ENCODE assay signal across 8 mouse cellular contexts in the genomic region with DNA sequence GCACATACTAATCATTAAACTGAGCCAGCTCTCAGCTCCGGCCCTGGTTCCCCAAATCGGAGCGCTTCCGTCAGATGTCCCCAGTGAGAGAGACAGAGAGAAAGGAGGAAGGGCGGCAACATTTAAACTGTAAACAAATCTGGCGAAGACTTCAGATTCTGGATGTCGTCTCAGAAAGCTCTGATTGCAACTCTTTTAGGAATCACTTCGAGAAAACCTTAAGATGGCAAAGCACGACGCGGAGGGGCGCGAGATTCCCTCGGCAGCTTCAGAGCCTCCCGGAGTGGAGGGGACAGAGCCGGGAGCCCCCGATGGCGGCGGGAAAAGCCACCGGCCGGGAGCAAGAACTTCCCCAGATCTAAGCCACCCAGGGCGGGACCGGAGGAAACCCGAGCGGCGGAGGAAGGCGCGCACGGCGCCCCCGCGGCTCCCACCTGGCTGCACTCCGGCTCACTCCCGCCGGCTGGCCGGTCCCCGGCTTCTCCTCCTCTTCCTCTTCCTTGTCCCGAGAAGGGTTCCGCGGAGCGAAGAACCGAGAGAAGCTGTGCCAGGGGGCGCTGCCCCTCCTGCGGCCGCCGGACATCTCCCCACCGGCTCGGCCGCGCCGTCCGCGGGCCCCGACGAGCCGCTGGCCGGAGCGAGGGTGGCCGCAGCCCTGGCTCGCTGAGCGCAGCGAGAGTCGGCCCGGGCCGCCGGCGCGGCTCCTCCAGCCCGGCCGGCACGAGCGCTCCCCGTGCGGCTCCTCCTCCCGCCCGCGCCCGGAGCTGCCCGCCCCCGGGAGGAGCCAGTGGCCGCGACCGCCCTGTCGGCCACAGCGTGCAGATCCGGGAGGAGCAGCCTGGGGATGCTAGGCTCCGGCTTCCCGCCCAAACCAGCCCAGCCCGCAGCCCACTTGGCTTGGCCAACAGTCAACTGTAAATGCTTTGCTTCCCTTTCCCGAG. TPM values are rescaled to one million over a fixed set of nuclear protein-coding genes. Genes with fewer than 3 reads are reported as not detected.
DNase-seq lines count a peak whose midpoint lies in the region; ATAC-seq and TF ChIP-seq lines count a peak whose summit lies in the region.

A gene (minus strand): TSS at position 669 of the 941 bp plus-strand sequence.

- peak within 1 kb of the TSS; percentile 73 for H3K27ac ChIP-seq in embryonic facial prominence, embryonic 11.5 days (replicated peaks; ENCODE audit: low read depth, low read length)
- peak within 1 kb of the TSS; percentile 75 for H3K27ac ChIP-seq in kidney, adult 2 months (ENCODE audit: insufficient read depth, low read depth, low read length)
- H3K27ac ChIP-seq in limb, embryonic 14.5 days (replicated peaks; ENCODE audit: low read depth, low read length) = peak within 1 kb of the TSS; percentile 76
- H3K27ac ChIP-seq in midbrain, embryonic 13.5 days = peak within 1 kb of the TSS; percentile 57

- ATAC-seq in erythroblast, adult 5-6 weeks (replicated peaks; ENCODE audit: low FRiP score, poor library complexity, severe bottlenecking) = no peak
- ATAC-seq in embryonic facial prominence, embryonic 11.5 days (replicated peaks; ENCODE audit: insufficient number of reproducible peaks, low FRiP score, low TSS enrichment, low read depth) = peak; percentile 94
- peak; percentile 92 for ATAC-seq in limb, embryonic 14.5 days (ENCODE audit: low FRiP score, low read depth)
- ATAC-seq in midbrain, embryonic 13.5 days = peak; percentile 89

- H3K27me3 ChIP-seq in erythroblast, embryonic 14.5 days (ENCODE audit: control insufficient read depth) = peaks cover 28% of the 10 kb centered on the region
- H3K27me3 ChIP-seq in embryonic facial prominence, embryonic 11.5 days (ENCODE audit: control insufficient read depth, insufficient read depth, low read length) = no peaks in the 10 kb centered on the region
- H3K27me3 ChIP-seq in kidney, adult 2 months (replicated peaks; ENCODE audit: control insufficient read depth, insufficient read depth, low read length) = no peaks in the 10 kb centered on the region
- H3K27me3 ChIP-seq in limb, embryonic 14.5 days (ENCODE audit: control insufficient read depth, insufficient read depth, low read length) = no peaks in the 10 kb centered on the region
- H3K27me3 ChIP-seq in midbrain, embryonic 13.5 days = peaks cover 9% of the 10 kb centered on the region

- under 1% methylated on average over 62 of the region's 90 CpGs for WGBS in embryonic facial prominence, embryonic 11.5 days
- under 1% methylated on average over 84 of the region's 90 CpGs for WGBS in kidney, adult 2 months
- under 1% methylated on average over 67 of the region's 90 CpGs for WGBS in limb, embryonic 14.5 days
- WGBS in midbrain, embryonic 13.5 days = under 1% methylated on average over 90 of the region's 90 CpGs

- H3K9ac ChIP-seq in embryonic facial prominence, embryonic 11.5 days (replicated peaks; ENCODE audit: low read length) = peak within 1 kb of the TSS; percentile 91
- H3K9ac ChIP-seq in limb, embryonic 14.5 days (ENCODE audit: low read depth, low read length, severe bottlenecking) = peak within 1 kb of the TSS; percentile 82
- peak within 1 kb of the TSS; percentile 73 for H3K9ac ChIP-seq in midbrain, embryonic 13.5 days (replicated peaks)

- no peaks in the 10 kb centered on the region for H3K36me3 ChIP-seq in erythroblast, embryonic 14.5 days (ENCODE audit: control insufficient read depth)
- H3K36me3 ChIP-seq in embryonic facial prominence, embryonic 11.5 days (replicated peaks; ENCODE audit: control insufficient read depth, insufficient read depth, low read depth, low read length) = no peaks in the 10 kb centered on the region
- no peaks in the 10 kb centered on the region for H3K36me3 ChIP-seq in kidney, adult 2 months (ENCODE audit: control insufficient read depth, insufficient read depth, low read length)
- no peaks in the 10 kb centered on the region for H3K36me3 ChIP-seq in limb, embryonic 14.5 days (ENCODE audit: control insufficient read depth, insufficient read depth, low read length)
- H3K36me3 ChIP-seq in midbrain, embryonic 13.5 days = no peaks in the 10 kb centered on the region

- DNase-seq in embryonic facial prominence, embryonic 11.5 days (ENCODE audit: low spot score) = peak; percentile 80
- DNase-seq in heart, adult 9 months (ENCODE audit: low spot score in 2 of 2) = peak; percentile 85 to 89
- DNase-seq in kidney, adult 2 months = peak; percentile 89
- peak; percentile 63 for DNase-seq in limb, embryonic 14.5 days (ENCODE audit: low spot score)
- peak; percentile 8 for DNase-seq in spleen, adult 12 weeks (ENCODE audit: low spot score)

- H3K4me1 ChIP-seq in erythroblast, embryonic 14.5 days (ENCODE audit: control insufficient read depth) = no peaks in the 10 kb centered on the region
- no peaks in the 10 kb centered on the region for H3K4me1 ChIP-seq in embryonic facial prominence, embryonic 11.5 days (ENCODE audit: control insufficient read depth, insufficient read depth, low read length)
- H3K4me1 ChIP-seq in kidney, adult 2 months (ENCODE audit: control insufficient read depth, insufficient read depth, low read length) = peaks cover 6% of the 10 kb centered on the region; the same call in 1 of the 2 replicates
- peaks cover 6% of the 10 kb centered on the region for H3K4me1 ChIP-seq in limb, embryonic 14.5 days (ENCODE audit: control insufficient read depth, insufficient read depth, low read length)
- H3K4me1 ChIP-seq in midbrain, embryonic 13.5 days (replicated peaks) = peaks cover 25% of the 10 kb centered on the region

- peak within 1 kb of the TSS; percentile 76 for H3K4me2 ChIP-seq in embryonic facial prominence, embryonic 11.5 days (ENCODE audit: low read depth, low read length)
- peak within 1 kb of the TSS; percentile 57 for H3K4me2 ChIP-seq in limb, embryonic 14.5 days (replicated peaks; ENCODE audit: low read depth, low read length, severe bottlenecking)
- H3K4me2 ChIP-seq in midbrain, embryonic 13.5 days (replicated peaks) = peak within 1 kb of the TSS; percentile 85

- peak within 1 kb of the TSS; percentile 48 for H3K4me3 ChIP-seq in erythroblast, embryonic 14.5 days (replicated peaks)
- H3K4me3 ChIP-seq in embryonic facial prominence, embryonic 11.5 days (ENCODE audit: low read depth, low read length) = peak within 1 kb of the TSS; percentile 76
- H3K4me3 ChIP-seq in kidney, adult 2 months (ENCODE audit: insufficient read depth, low read depth, low read length) = peak within 1 kb of the TSS; percentile 86
- peak within 1 kb of the TSS; percentile 89 for H3K4me3 ChIP-seq in limb, embryonic 14.5 days (replicated peaks; ENCODE audit: low read length)
- peak within 1 kb of the TSS; percentile 65 for H3K4me3 ChIP-seq in midbrain, embryonic 13.5 days (replicated peaks)

- no peak for TF ChIP-seq CTCF in kidney, adult 2 months (conservative IDR thresholded peaks at IDR 0.05; ENCODE audit: insufficient read depth, insufficient read length, low read depth, low read length)

- no peak for TF ChIP-seq POLR2A in kidney, adult 2 months (IDR thresholded peaks at IDR 0.05; ENCODE audit: low read depth, low read length)
- TF ChIP-seq POLR2A in limb, embryonic 14.5 days (IDR thresholded peaks at IDR 0.05; ENCODE audit: borderline replicate concordance, extremely low read depth, insufficient read depth, insufficient read length) = 0 out of 2 replicates have a peak, but pooled peaks have one; percentile 27

- H3K9me3 ChIP-seq in erythroblast, embryonic 14.5 days (ENCODE audit: control insufficient read depth, low read length) = no peaks in the 10 kb centered on the region
- H3K9me3 ChIP-seq in embryonic facial prominence, embryonic 11.5 days (replicated peaks; ENCODE audit: control insufficient read depth, low read length) = no peaks in the 10 kb centered on the region
- no peaks in the 10 kb centered on the region for H3K9me3 ChIP-seq in limb, embryonic 14.5 days (ENCODE audit: control insufficient read depth, low read length)
- no peaks in the 10 kb centered on the region for H3K9me3 ChIP-seq in midbrain, embryonic 13.5 days

RNA-seq across cellular contexts. Expression of the gene that starts here (rescaled TPM):
- polyA plus RNA-seq in erythroblast, embryonic 14.5 days (2012) = under 0.01 TPM in 1 of 2 replicates, not detected in the other
- total RNA-seq in erythroblast, adult 5-6 weeks (2015; ENCODE audit: low replicate concordance) = 5.4 and 5.6 TPM in 2 replicates
- 2.8 and 4.5 TPM in 2 replicates for total RNA-seq in erythroblast, adult 5-6 weeks (2017; ENCODE audit: low replicate concordance)
- 9.2 and 9.3 TPM in 2 replicates for polyA plus RNA-seq in embryonic facial prominence, embryonic 11.5 days (2014; fragmentation: Nextera tagmentation; extraction: Ambion mirVana)
- 4.1 and 4.7 TPM in 2 replicates for polyA plus RNA-seq in kidney, adult 2 months (2012; rRNA removed)
- polyA plus RNA-seq in limb, embryonic 14.5 days (2012; rRNA removed) = 15.3 and 16.6 TPM in 2 replicates
- 17.2 and 19.3 TPM in 2 replicates for polyA plus RNA-seq in limb, embryonic 14.5 days (2014; fragmentation: Nextera tagmentation; extraction: Ambion mirVana)
- 2.1 and 2.6 TPM in 2 replicates for polyA plus RNA-seq in midbrain, embryonic 13.5 days (2015; fragmentation: Nextera tagmentation; extraction: Ambion mirVana)

Comparison
In these comparisons a context has a peak if more than half of its experiments do, and no peak if none do; other contexts are left out.
1. DNase-seq: peak in every context shown above with its lines; median percentile 89 in kidney, adult 2 months; 87 in heart, adult 9 months; 80 in embryonic facial prominence, embryonic 11.5 days; 63 in limb, embryonic 14.5 days; 8 in spleen, adult 12 weeks.